Mouse (Mus musculus) testis, adult 2 months (tissue): Measurements from ENCODE around the gene Mpz. TPM values are rescaled to one million over a fixed set of nuclear protein-coding genes. Genes with fewer than 3 reads are reported as not detected.

Experiments used
- H3K27ac ChIP-seq: fragments of 200-500 bp; 2 replicates; pipeline ENCODE4 v1.5.1; 2012; ENCODE audit warnings: low read depth, low read length; ENCODE audit not compliant: control insufficient read depth, insufficient read depth
- H3K27me3 ChIP-seq: fragments of 200-500 bp; 2 replicates; pipeline ENCODE4 v1.6.1; 2012; ENCODE audit warnings: mild to moderate bottlenecking, low read length, moderate library complexity; ENCODE audit not compliant: control insufficient read depth, insufficient read depth
- H3K36me3 ChIP-seq: fragments of 200-500 bp; 2 replicates; pipeline ENCODE4 v1.6.1; 2012; ENCODE audit warnings: mild to moderate bottlenecking, low read length; ENCODE audit not compliant: control insufficient read depth, insufficient read depth
- H3K4me1 ChIP-seq: fragments of 200-500 bp; 2 replicates; pipeline ENCODE4 v1.6.1; 2012; ENCODE audit warnings: low read length; ENCODE audit not compliant: control insufficient read depth, insufficient read depth
- H3K4me3 ChIP-seq: fragments of 200-500 bp; 2 replicates; pipeline ENCODE4 v1.5.1; 2012; ENCODE audit warnings: low read depth, mild to moderate bottlenecking, low read length, moderate library complexity, mixed read lengths; ENCODE audit not compliant: control insufficient read depth
- CTCF ChIP-seq: fragments of 200-500 bp; IDR thresholded peaks from 2 replicates; pipeline ENCODE4 v1.5.1; 2012; ENCODE audit warnings: low read depth, mild to moderate bottlenecking, inconsistent platforms, low read length, moderate library complexity; ENCODE audit not compliant: control insufficient read depth, insufficient read depth, insufficient replicate concordance
- POLR2A ChIP-seq: fragments of 200-500 bp; IDR thresholded peaks from 2 replicates; pipeline ENCODE4 v1.6.1; 2012; ENCODE audit warnings: low read depth, mild to moderate bottlenecking, inconsistent platforms, low read length, moderate library complexity; ENCODE audit not compliant: control insufficient read depth
- polyA plus RNA-seq: library from polyadenylated mRNA; depleted of rRNA; stranded (reverse); fragments of >200 nt; gene quantifications from 2 replicates; pipeline ENCODE4 v1.2.3, GENCODE M21; 2012

Gene Mpz
- polyA plus RNA-seq, 1 experiment: 2.8 TPM

DNA sequence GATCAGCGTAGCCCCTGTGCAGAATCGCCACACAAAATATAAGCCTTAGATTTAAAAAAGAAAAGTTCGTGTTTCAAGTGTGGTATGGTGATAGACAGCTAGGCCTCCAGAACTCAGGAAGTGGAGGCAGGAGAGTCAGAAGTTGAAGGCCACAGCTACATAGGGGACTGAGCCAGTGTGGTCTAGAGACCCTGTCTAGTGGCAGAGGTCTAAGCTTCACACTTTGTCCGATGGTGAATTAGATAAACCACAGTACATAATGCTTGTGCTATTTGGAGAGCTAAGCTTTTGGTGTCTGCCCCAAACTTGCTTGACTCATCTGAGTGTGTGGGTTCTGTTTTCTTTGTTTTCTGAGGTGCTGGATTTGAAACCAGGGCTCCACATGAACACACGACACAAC lies 31.5 kb upstream of the Mpz start:
- H3K27me3 ChIP-seq: no peaks in the 10 kb centered on the region
- H3K4me1 ChIP-seq: no peaks in the 10 kb centered on the region
- TF ChIP-seq CTCF: no peak
- no peak for TF ChIP-seq POLR2A
- no peaks in the 10 kb centered on the region for H3K36me3 ChIP-seq
- no peak overlapping the region for H3K27ac ChIP-seq
- no peak overlapping the region for H3K4me3 ChIP-seq

DNA sequence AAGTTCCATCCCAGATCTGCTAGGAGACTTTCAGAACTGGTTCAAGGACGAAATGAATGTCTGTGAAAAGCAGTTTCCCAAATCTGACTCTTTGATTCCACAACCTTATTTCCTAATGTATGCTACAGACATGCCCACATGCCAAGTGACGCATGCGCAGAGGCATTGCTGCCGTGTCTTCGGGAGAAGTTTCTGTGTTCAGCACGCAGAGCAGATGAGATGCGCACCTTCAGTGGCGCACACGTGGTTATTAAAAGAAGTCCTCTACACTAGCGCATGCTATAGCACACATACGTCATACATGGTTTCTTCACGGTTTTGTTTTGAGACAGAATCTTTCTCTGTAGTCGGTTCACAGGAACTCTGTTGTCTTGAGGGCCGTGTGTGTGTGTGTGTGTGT lies 31.1 kb upstream of the Mpz start:
- no peaks in the 10 kb centered on the region for H3K4me1 ChIP-seq
- no peaks in the 10 kb centered on the region for H3K36me3 ChIP-seq
- TF ChIP-seq POLR2A (no peak), CTCF (no peak)
- H3K27ac ChIP-seq: no peak overlapping the region
- H3K4me3 ChIP-seq: no peak overlapping the region
- H3K27me3 ChIP-seq: no peaks in the 10 kb centered on the region

DNA sequence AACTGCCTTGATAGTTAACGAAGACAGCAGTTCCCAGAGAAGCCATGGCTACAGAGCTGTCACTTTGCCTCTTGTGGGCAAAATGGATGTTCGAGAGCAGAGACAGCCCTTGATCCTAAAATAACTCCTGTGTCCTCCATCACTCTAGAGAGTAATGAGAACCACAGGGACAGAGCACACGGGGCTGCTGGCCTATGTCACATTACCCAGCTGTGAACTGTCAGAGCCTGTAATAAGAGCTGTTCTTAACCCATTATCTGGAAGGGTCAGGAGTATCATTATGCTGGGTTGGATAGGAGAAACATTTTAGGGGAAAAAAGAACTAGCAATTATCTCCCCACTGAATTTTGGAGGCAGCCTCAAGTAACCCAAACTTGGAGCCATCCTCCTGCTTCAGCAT lies 29.6 kb upstream of the Mpz start:
- no peaks in the 10 kb centered on the region for H3K27me3 ChIP-seq
- no peaks in the 10 kb centered on the region for H3K4me1 ChIP-seq
- TF ChIP-seq CTCF: no peak
- no peak for TF ChIP-seq POLR2A
- peak overlapping the region; percentile 73; the same call in 1 of the 2 replicates for H3K27ac ChIP-seq
- peak overlapping the region; percentile 78 for H3K4me3 ChIP-seq
- no peaks in the 10 kb centered on the region for H3K36me3 ChIP-seq

DNA sequence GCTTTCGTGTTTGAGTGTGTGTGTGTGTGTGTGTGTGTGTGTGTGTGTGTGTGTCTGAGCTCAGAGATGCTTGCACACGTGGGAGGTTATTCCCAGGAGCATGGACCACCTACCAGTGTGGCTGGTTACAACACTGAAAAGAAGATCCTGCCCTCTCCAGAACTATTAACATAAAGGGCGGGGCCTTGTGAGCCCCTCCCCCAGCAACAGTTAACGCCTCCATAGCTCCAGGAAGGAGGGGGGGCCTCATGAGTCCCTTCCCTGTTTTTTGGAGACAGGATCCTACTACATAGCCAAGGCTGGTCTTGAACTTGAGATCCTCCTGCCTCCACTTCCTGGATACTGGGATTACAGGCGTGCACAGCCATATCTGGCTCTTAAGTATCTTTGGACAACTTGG lies 28.7 kb upstream of the Mpz start:
- Histone ChIP-seq H3K36me3 (no peaks in the 10 kb centered on the region), H3K4me1 (no peaks in the 10 kb centered on the region), H3K4me3 (peak overlapping the region; percentile 78), H3K27ac (peak overlapping the region; percentile 84), H3K27me3 (no peaks in the 10 kb centered on the region)
- TF ChIP-seq POLR2A: peak; percentile 26; the same call in 1 of the 2 replicates
- TF ChIP-seq CTCF: no peak

DNA sequence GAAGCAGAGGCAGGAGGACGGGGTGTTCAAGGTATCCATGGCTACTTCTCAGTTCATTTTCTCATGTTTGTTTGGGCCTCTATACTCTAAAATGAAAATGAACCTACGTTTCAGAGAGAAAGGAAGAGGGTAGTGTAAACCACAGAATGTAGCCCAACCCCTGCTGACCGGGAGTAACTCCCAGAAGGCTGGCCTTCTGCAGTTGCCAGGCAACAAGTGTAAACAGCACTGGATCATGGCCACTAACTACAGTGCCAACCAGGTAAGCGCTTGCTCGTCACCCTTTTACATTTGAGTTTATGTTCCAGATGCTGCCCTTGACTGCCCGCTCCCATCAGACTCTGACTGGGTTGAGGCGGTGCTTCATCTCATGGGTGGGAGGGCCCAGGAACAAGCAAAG lies 27.6 kb upstream of the Mpz start:
- H3K27me3 ChIP-seq: no peaks in the 10 kb centered on the region
- peak overlapping the region; percentile 79 for H3K4me3 ChIP-seq
- H3K4me1 ChIP-seq: no peaks in the 10 kb centered on the region
- TF ChIP-seq POLR2A: peak; percentile 62; the same call in 1 of the 2 replicates
- TF ChIP-seq CTCF: no peak
- H3K27ac ChIP-seq: peak overlapping the region; percentile 81
- H3K36me3 ChIP-seq: no peaks in the 10 kb centered on the region

DNA sequence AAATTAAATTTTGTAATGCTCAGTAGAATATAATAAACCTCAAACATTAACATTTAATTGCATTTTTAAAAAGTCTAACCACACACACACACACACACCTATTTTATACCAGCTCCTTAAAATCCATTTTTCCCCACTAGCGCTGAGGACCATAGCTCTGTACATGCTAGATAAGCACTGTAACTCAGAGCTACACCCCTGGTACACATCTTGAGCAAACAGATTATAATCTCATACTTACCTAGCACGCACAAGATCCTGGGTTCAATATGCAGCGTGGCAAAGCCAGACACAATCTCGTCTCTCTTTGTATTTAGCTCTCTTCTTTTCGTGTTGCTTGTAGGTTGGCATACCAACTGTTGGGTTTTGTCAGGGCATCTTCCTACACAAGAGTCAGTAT lies 26.1 kb upstream of the Mpz start:
- Histone ChIP-seq H3K4me3 (peak overlapping the region; percentile 68; the same call in 1 of the 2 replicates), H3K36me3 (no peaks in the 10 kb centered on the region), H3K4me1 (no peaks in the 10 kb centered on the region), H3K27ac (no peak overlapping the region), H3K27me3 (no peaks in the 10 kb centered on the region)
- TF ChIP-seq CTCF: no peak
- no peak for TF ChIP-seq POLR2A

DNA sequence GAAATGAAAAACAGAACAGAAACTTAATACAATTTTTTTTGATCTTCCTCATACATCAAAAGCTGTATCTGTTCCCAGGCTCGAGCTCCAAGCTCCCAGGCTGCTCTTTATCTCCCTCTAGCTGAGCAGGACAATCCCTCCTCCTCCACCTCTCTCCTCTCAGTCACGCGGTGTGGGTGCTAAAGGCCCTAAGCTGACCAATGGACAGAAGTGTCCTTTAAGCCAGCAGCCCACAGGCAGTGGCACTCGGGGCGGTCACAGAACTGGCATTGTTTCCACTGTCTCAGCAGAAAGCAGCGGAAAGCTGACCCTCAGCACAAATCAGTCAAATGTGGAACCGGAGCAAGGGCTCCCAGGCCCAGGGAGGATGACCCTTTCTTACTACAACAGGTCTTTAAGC lies 21.3 kb upstream of the Mpz start:
- Histone ChIP-seq H3K4me3 (no peak overlapping the region), H3K36me3 (no peaks in the 10 kb centered on the region; the same call in 1 of the 2 replicates), H3K27me3 (no peaks in the 10 kb centered on the region), H3K27ac (no peak overlapping the region), H3K4me1 (no peaks in the 10 kb centered on the region)
- TF ChIP-seq CTCF: no peak
- TF ChIP-seq POLR2A: peak; percentile 39; the same call in 1 of the 2 replicates

DNA sequence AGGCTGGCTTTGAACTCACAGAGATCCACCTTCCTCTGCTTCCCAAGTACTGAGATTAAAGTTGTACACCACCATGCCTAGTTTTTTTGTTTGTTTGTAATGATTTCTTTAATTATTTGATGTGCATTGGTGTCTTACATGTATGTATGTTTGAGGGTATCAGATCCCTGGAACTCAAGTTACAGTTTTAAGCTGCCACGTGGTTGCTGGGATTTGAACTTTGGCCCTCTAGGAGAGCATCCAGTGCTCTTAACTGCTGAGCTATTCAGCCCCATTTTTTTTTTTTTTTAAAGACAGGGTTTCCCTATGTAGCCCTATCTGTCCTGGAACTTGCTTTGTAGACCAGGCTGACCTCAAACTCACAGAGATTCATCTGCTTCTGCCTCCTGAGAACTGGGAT lies 19.5 kb upstream of the Mpz start:
- no peaks in the 10 kb centered on the region for H3K27me3 ChIP-seq
- TF ChIP-seq POLR2A (no peak), CTCF (no peak)
- H3K36me3 ChIP-seq: peaks cover 1% of the 10 kb centered on the region; the same call in 1 of the 2 replicates
- no peaks in the 10 kb centered on the region for H3K4me1 ChIP-seq
- no peak overlapping the region for H3K4me3 ChIP-seq
- no peak overlapping the region for H3K27ac ChIP-seq
